Mouse (Mus musculus) neural tube, embryonic 15.5 days (tissue): Measurements from ENCODE around the gene Lmod3. TPM values are rescaled to one million over a fixed set of nuclear protein-coding genes. Genes with fewer than 3 reads are reported as not detected.

Experiments used
- ATAC-seq: fragments of 200-750 bp; cut with Nextera tagmentation; 2 replicates; pipeline ENCODE4 v1.8.0; 2017; ENCODE audit warnings: mild to moderate bottlenecking, moderate TSS enrichment, moderate library complexity; ENCODE audit not compliant: low FRiP score
- H3K27ac ChIP-seq: fragments of 300-500 bp; sonication (generic); replicated peaks from 2 replicates; pipeline ENCODE4 v1.5.1; 2015; ENCODE audit warnings: mild to moderate bottlenecking, inconsistent platforms
- H3K27me3 ChIP-seq: fragments of 300-500 bp; sonication (generic); replicated peaks from 2 replicates; pipeline ENCODE4 v1.6.1; 2015; ENCODE audit warnings: inconsistent platforms
- H3K36me3 ChIP-seq: fragments of 300-500 bp; sonication (generic); 2 replicates; pipeline ENCODE4 v1.6.1; 2015; ENCODE audit warnings: inconsistent platforms
- H3K4me1 ChIP-seq: fragments of 300-500 bp; sonication (generic); 2 replicates; pipeline ENCODE4 v1.6.1; 2015; ENCODE audit warnings: inconsistent platforms
- H3K4me2 ChIP-seq: fragments of 300-500 bp; sonication (generic); 2 replicates; pipeline ENCODE4 v1.6.1; 2015; ENCODE audit warnings: inconsistent platforms, mild to moderate bottlenecking, moderate library complexity
- H3K4me3 ChIP-seq: fragments of 300-500 bp; sonication (generic); replicated peaks from 2 replicates; pipeline ENCODE4 v1.5.1; 2015; ENCODE audit warnings: mild to moderate bottlenecking, inconsistent platforms
- H3K9ac ChIP-seq: fragments of 300-500 bp; sonication (generic); replicated peaks from 2 replicates; pipeline ENCODE4 v1.6.1; 2015; ENCODE audit warnings: mild to moderate bottlenecking, inconsistent platforms
- H3K9me3 ChIP-seq: fragments of 300-500 bp; sonication (generic); replicated peaks from 2 replicates; pipeline ENCODE4 v1.6.1; 2016; ENCODE audit warnings: inconsistent platforms
- WGBS: fragments of 180-500 bp; shearing (Covaris S2); methylation state at CpG from one replicate; pipeline ENCODE4 v1.1.7; 2015; ENCODE audit warnings: mixed read lengths; 5-methylcytosine and 5-hydroxymethylcytosine counted together
- polyA plus RNA-seq: library from polyadenylated mRNA; unstranded; fragments of >200 nt; fragmentation: Nextera tagmentation; extraction: Ambion mirVana; gene quantifications from 2 replicates; pipeline ENCODE4 v1.2.1, GENCODE M21; 2015

Gene Lmod3
- polyA plus RNA-seq = 0.61 and 0.63 TPM in 2 replicates

- 52% methylated on average over 9 of the region's 9 CpGs for WGBS
These were observed at the start of gene Lmod3 for GRCm38 (mm10) chr6:97252711-97253221. Gene Lmod3 (minus strand): TSS chr6:97252759.

GRCm38 (mm10) chr6:97302303-97302702 lies 49.7 kb upstream of the Lmod3 start:
- peak overlapping the region; percentile 37; the same call in 1 of the 2 replicates for H3K27ac ChIP-seq
- WGBS = 56% methylated on average over 7 of the region's 7 CpGs
- no peaks in the 10 kb centered on the region for H3K9me3 ChIP-seq
- H3K4me1 ChIP-seq = peaks cover 7% of the 10 kb centered on the region; the same call in 1 of the 2 replicates
- H3K4me3 ChIP-seq = no peak overlapping the region
- H3K9ac ChIP-seq = no peak overlapping the region
- H3K27me3 ChIP-seq = no peaks in the 10 kb centered on the region
- ATAC-seq = no peak
- H3K4me2 ChIP-seq = no peak overlapping the region
- peaks cover 27% of the 10 kb centered on the region for H3K36me3 ChIP-seq

More at GRCm38 (mm10) chr6:97252711-97253221, at the start of gene Lmod3:
- Histone ChIP-seq H3K9me3 (no peaks in the 10 kb centered on the region), H3K4me1 (no peaks in the 10 kb centered on the region), H3K27ac (no peak within 1 kb of the TSS), H3K27me3 (no peaks in the 10 kb centered on the region), H3K9ac (no peak within 1 kb of the TSS), H3K36me3 (no peaks in the 10 kb centered on the region), H3K4me3 (no peak within 1 kb of the TSS), H3K4me2 (no peak within 1 kb of the TSS)
- ATAC-seq = no peak

GRCm38 (mm10) chr6:97300659-97301058 lies 48.1 kb upstream of the Lmod3 start:
- no peak overlapping the region for H3K4me2 ChIP-seq
- H3K27ac ChIP-seq = no peak overlapping the region
- H3K27me3 ChIP-seq = no peaks in the 10 kb centered on the region
- peaks cover 7% of the 10 kb centered on the region; the same call in 1 of the 2 replicates for H3K4me1 ChIP-seq
- no peaks in the 10 kb centered on the region for H3K9me3 ChIP-seq
- 92% methylated on average over 6 of the region's 6 CpGs for WGBS
- H3K9ac ChIP-seq = no peak overlapping the region
- H3K4me3 ChIP-seq = no peak overlapping the region
- peaks cover 35% of the 10 kb centered on the region for H3K36me3 ChIP-seq
- ATAC-seq = no peak

- Histone ChIP-seq H3K36me3 (peaks cover 36% of the 10 kb centered on the region), H3K4me2 (no peak overlapping the region), H3K27ac (no peak overlapping the region), H3K4me1 (peaks cover 4% of the 10 kb centered on the region; the same call in 1 of the 2 replicates), H3K27me3 (no peaks in the 10 kb centered on the region), H3K9me3 (no peaks in the 10 kb centered on the region), H3K4me3 (no peak overlapping the region), H3K9ac (no peak overlapping the region)
- WGBS = 95% methylated on average over 6 of the region's 6 CpGs
- ATAC-seq = no peak
These were observed 47.6 kb upstream of the Lmod3 start for GRCm38 (mm10) chr6:97300180-97300579.

GRCm38 (mm10) chr6:97297151-97297550 lies 44.6 kb upstream of the Lmod3 start:
- H3K27me3 ChIP-seq = no peaks in the 10 kb centered on the region
- ATAC-seq = no peak
- no peaks in the 10 kb centered on the region for H3K9me3 ChIP-seq
- no peak overlapping the region for H3K9ac ChIP-seq
- H3K27ac ChIP-seq = no peak overlapping the region
- no peak overlapping the region for H3K4me2 ChIP-seq
- WGBS = 86% methylated on average over 3 of the region's 3 CpGs
- H3K4me3 ChIP-seq = no peak overlapping the region
- H3K4me1 ChIP-seq = no peaks in the 10 kb centered on the region
- H3K36me3 ChIP-seq = peaks cover 37% of the 10 kb centered on the region

GRCm38 (mm10) chr6:97295866-97296527 lies 43.4 kb upstream of the Lmod3 start:
- no peak for ATAC-seq
- H3K4me1 ChIP-seq = no peaks in the 10 kb centered on the region
- peaks cover 41% of the 10 kb centered on the region for H3K36me3 ChIP-seq
- H3K4me3 ChIP-seq = no peak overlapping the region
- WGBS = 93% methylated on average over 21 of the region's 21 CpGs
- H3K27ac ChIP-seq = no peak overlapping the region
- no peaks in the 10 kb centered on the region for H3K27me3 ChIP-seq
- no peak overlapping the region for H3K4me2 ChIP-seq
- H3K9ac ChIP-seq = no peak overlapping the region
- H3K9me3 ChIP-seq = no peaks in the 10 kb centered on the region

- Histone ChIP-seq H3K4me1 (no peaks in the 10 kb centered on the region), H3K27ac (no peak overlapping the region), H3K9me3 (no peaks in the 10 kb centered on the region), H3K27me3 (no peaks in the 10 kb centered on the region), H3K4me2 (no peak overlapping the region), H3K4me3 (no peak overlapping the region), H3K36me3 (peaks cover 41% of the 10 kb centered on the region), H3K9ac (no peak overlapping the region)
- no peak for ATAC-seq
- 82% methylated on average over 9 of the region's 9 CpGs for WGBS
These were observed 42.9 kb upstream of the Lmod3 start for GRCm38 (mm10) chr6:97295416-97295815.

- Histone ChIP-seq H3K4me3 (no peak overlapping the region), H3K4me1 (no peaks in the 10 kb centered on the region), H3K4me2 (no peak overlapping the region), H3K9ac (no peak overlapping the region), H3K27me3 (no peaks in the 10 kb centered on the region), H3K9me3 (no peaks in the 10 kb centered on the region), H3K36me3 (peaks cover 36% of the 10 kb centered on the region), H3K27ac (no peak overlapping the region)
- ATAC-seq = no peak
- WGBS = 89% methylated on average over 12 of the region's 12 CpGs
These were observed 41.4 kb upstream of the Lmod3 start for GRCm38 (mm10) chr6:97293667-97294569.

GRCm38 (mm10) chr6:97292894-97293293 lies 40.3 kb upstream of the Lmod3 start:
- no peak for ATAC-seq
- WGBS = 84% methylated on average over 5 of the region's 5 CpGs

GRCm38 (mm10) chr6:97292096-97292495 lies 39.5 kb upstream of the Lmod3 start:
- H3K9me3 ChIP-seq = no peaks in the 10 kb centered on the region
- H3K4me3 ChIP-seq = no peak overlapping the region
- H3K27me3 ChIP-seq = no peaks in the 10 kb centered on the region
- ATAC-seq = no peak
- H3K36me3 ChIP-seq = peaks cover 33% of the 10 kb centered on the region
- no peak overlapping the region for H3K4me2 ChIP-seq
- 94% methylated on average over 3 of the region's 3 CpGs for WGBS
- no peaks in the 10 kb centered on the region for H3K4me1 ChIP-seq
- H3K27ac ChIP-seq = no peak overlapping the region
- H3K9ac ChIP-seq = no peak overlapping the region

More at GRCm38 (mm10) chr6:97292894-97293293, 40.3 kb upstream of the Lmod3 start:
- Histone ChIP-seq H3K4me1 (no peaks in the 10 kb centered on the region), H3K4me3 (no peak overlapping the region), H3K4me2 (no peak overlapping the region), H3K36me3 (peaks cover 33% of the 10 kb centered on the region), H3K27me3 (no peaks in the 10 kb centered on the region), H3K9ac (no peak overlapping the region), H3K27ac (no peak overlapping the region), H3K9me3 (no peaks in the 10 kb centered on the region)

- Histone ChIP-seq H3K9ac (no peak overlapping the region), H3K36me3 (peaks cover 28% of the 10 kb centered on the region), H3K4me1 (no peaks in the 10 kb centered on the region), H3K27me3 (no peaks in the 10 kb centered on the region), H3K9me3 (no peaks in the 10 kb centered on the region), H3K27ac (no peak overlapping the region), H3K4me2 (no peak overlapping the region), H3K4me3 (no peak overlapping the region)
- no peak for ATAC-seq
- WGBS = 65% methylated on average over 21 of the region's 21 CpGs
These were observed 38.8 kb upstream of the Lmod3 start for GRCm38 (mm10) chr6:97291159-97291908.
